Mouse (Mus musculus): ENCODE measurements at regions not wholly inside any gene's neighbourhood (a gene's known extent, or its start where the extent isn't known, plus 50 kb on each side); places are given as distances from the start of the nearest gene placed in this dataset.

DNA sequence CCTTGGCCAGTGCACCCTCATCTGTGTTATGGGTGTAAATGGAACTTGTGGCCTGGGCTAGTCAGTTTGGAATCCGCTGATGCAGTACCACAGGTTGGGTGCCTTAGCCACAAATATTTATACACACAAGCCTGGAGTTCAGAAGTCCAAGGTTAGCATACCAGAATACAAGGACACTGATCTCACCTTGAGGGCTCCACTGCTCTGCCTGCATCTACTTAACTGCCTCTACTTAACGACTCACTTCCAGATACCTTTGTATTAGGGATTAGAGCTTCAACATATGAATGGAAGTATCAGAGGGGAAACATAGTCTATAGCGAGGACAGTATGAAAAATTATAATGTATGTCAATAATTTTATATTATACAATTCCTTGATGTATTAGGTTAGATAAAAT lies 57.5 kb downstream of the Tmem174 start:
- no peak overlapping the region for H3K9ac ChIP-seq
- no peaks in the 10 kb centered on the region for H3K36me3 ChIP-seq
- no peak overlapping the region for H3K27ac ChIP-seq
- H3K9me3 ChIP-seq: no peaks in the 10 kb centered on the region
- no peak for ATAC-seq (ENCODE audit: borderline replicate concordance, extremely low read depth, low FRiP score, low TSS enrichment)
- H3K4me1 ChIP-seq: peaks cover 6% of the 10 kb centered on the region
- H3K27me3 ChIP-seq: peaks cover 12% of the 10 kb centered on the region; the same call in 1 of the 2 replicates
- WGBS: 82% methylated on average over 3 of the region's 3 CpGs
- H3K4me2 ChIP-seq: no peak overlapping the region
- no peak overlapping the region for H3K4me3 ChIP-seq

DNA sequence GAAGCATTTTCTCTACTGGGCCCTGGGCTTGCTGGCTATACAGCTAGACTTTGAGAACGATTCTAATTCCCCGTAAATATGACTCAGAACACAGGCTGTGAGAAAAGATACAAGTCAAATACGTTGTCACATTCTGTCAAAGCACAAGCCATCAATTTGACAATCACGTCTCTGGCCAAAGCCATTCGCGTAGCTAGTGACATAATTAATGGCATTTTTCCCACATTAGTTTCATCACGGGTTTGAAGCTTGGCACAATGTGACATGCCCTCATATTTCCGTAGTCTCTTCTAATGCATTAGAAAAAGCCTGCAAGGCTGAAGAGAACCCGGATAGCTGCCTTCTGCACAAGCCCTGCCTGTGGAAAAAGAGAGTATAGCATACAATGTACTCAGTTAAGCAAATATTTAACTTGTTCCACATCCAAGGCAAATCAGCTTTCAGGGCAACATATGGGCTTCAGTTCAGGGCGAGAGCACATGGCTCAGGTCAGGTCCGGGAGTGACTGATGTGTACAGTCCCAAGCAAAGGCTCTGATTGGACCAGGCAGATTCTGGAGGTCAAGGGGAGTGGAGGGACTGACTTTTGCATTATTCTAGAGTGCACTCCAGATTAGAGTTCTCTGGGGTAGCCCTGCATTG lies 58.7 kb downstream of the Tmem174 start:
- H3K4me3 ChIP-seq: no peak overlapping the region
- peaks cover 6% of the 10 kb centered on the region for H3K4me1 ChIP-seq
- peak; percentile 65; the same call in 1 of the 2 replicates for ATAC-seq (ENCODE audit: borderline replicate concordance, extremely low read depth, low FRiP score, low TSS enrichment)
- no peaks in the 10 kb centered on the region for H3K36me3 ChIP-seq
- 24% methylated on average over 11 of the region's 11 CpGs for WGBS
- no peak overlapping the region for H3K9ac ChIP-seq
- 0 out of 2 replicates have a peak overlapping the region, but pooled peaks have one; percentile 11 for H3K27ac ChIP-seq
- H3K27me3 ChIP-seq: peaks cover 17% of the 10 kb centered on the region
- H3K9me3 ChIP-seq: no peaks in the 10 kb centered on the region
- no peak overlapping the region for H3K4me2 ChIP-seq

DNA sequence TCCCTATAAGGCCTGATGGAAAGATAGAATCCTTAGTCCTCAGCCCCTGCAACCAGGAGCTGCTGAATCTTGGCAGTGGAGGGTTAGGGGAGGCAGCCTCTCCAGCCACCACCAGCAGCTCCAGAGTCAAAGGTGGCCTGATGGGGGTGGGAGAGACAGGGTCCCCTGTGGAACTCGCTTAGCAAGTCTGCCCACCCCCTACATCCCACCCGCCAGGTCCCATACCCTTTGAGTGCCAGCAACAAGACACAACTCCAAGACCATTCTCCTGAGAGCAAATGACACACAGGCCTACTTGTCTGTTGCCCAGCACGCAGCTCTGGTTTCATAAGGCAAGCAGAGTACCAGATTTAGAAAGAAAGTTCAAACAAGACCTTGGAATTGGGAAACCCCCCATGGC lies 61.1 kb downstream of the Tmem174 start:
- H3K27ac ChIP-seq: no peak overlapping the region
- H3K4me2 ChIP-seq: no peak overlapping the region
- no peak overlapping the region for H3K9ac ChIP-seq
- H3K36me3 ChIP-seq: no peaks in the 10 kb centered on the region
- H3K9me3 ChIP-seq: no peaks in the 10 kb centered on the region
- no peak overlapping the region for H3K4me3 ChIP-seq
- ATAC-seq (ENCODE audit: borderline replicate concordance, extremely low read depth, low FRiP score, low TSS enrichment): no peak
- peaks cover 36% of the 10 kb centered on the region for H3K27me3 ChIP-seq
- 63% methylated on average over 3 of the region's 3 CpGs for WGBS
- peaks cover 16% of the 10 kb centered on the region for H3K4me1 ChIP-seq

DNA sequence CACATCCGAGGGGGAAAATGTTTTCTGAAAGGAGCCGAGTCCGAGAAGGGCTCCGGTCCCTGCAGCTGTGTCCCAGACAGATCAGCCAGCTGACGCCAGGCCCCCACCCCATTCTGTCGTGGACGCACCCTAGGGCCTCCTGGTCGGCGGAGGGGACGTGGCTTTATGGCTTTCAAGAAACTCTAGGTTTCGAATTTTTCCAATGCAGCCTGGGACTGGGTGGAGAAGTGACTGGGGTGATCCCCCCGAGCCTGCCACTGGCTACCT lies 63.2 kb downstream of the Tmem174 start:
- Histone ChIP-seq H3K36me3 (no peaks in the 10 kb centered on the region), H3K9me3 (no peaks in the 10 kb centered on the region), H3K27me3 (peaks cover 40% of the 10 kb centered on the region), H3K4me2 (no peak overlapping the region), H3K9ac (no peak overlapping the region), H3K4me3 (no peak overlapping the region), H3K4me1 (peaks cover 16% of the 10 kb centered on the region), H3K27ac (no peak overlapping the region)
- no peak for ATAC-seq (ENCODE audit: borderline replicate concordance, extremely low read depth, low FRiP score, low TSS enrichment)
- 60% methylated on average over 12 of the region's 12 CpGs for WGBS

DNA sequence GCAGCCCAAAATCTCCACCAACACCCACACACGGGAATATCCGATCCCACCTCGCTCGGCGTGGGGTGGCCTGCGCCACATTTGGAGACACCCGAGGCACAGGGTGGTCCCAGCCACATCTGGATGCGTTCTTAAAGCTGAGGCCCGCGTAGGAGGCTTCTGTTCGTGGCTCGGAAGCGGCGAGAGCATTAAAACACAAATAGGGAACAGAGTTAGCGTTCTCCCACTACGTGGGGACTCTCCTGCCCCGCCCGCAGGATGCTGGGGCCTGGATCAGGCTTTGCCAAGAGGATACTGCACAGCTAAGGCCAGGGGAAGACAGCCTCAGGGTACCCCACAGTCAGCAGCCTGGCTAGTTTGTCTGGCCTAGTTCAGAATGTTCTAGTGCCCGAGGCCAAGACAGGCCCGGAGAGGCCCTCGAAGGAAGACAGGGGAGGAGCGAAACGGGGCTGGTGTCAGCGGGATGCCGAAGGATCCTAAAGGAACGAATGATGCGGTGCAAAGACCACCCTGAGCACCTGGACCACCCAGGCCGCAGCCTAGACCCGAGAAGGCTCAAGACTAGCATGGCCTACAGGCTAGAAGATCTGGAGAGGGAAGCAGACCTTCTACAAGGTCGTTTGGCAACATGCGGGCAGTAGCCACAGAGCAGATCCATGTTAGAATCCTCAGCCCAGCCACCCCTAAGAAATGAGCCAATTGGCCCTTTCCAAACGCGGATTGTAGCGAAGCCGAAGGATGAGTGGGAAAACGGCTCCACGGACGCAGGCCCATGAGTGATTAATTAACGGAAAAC lies 63.8 kb downstream of the Tmem174 start:
- no peak overlapping the region for H3K27ac ChIP-seq
- peak overlapping the region; percentile 93 for H3K4me2 ChIP-seq
- H3K27me3 ChIP-seq: peaks cover 40% of the 10 kb centered on the region
- no peaks in the 10 kb centered on the region for H3K36me3 ChIP-seq
- peaks cover 15% of the 10 kb centered on the region for H3K4me1 ChIP-seq
- H3K9me3 ChIP-seq: no peaks in the 10 kb centered on the region
- peak overlapping the region; percentile 45 for H3K4me3 ChIP-seq
- H3K9ac ChIP-seq: peak overlapping the region; percentile 37; the same call in 1 of the 2 replicates
- WGBS: 41% methylated on average over 39 of the region's 39 CpGs
- peak; percentile 33 for ATAC-seq (ENCODE audit: borderline replicate concordance, extremely low read depth, low FRiP score, low TSS enrichment)

DNA sequence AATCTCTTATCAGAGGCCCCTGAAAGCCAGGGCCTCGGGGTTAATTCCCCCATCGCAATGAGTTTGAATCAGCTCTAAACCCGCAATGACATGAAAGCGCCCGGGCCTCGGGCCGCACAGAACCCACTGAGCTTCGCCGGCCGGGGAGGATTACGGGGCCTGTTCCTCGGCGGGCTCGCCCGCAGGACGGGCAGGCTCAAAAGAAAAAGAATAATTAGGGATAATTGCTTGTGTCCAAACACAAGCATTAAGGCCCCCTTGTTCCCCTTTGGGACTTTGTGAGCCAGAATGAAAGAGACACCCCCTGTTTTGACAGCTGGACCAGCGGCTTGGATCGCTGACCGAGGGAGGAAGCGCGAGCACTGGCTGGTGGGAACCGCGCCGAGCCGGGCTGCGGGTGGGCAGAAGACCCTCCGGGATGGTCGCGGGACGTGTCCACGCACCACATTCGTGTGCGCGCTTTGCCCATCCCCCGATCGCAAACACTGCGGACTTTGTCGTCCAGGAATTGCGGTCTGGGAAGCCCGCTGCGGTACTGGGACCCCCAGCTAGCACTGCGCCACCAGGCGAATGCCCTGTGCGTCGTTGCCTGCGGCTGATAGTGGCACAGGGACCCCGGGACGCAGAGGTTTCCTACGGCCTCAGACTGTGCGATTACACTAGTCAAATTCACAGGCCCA lies 64.5 kb downstream of the Tmem174 start:
- ATAC-seq (ENCODE audit: borderline replicate concordance, extremely low read depth, low FRiP score, low TSS enrichment): peak; percentile 19; the same call in 1 of the 2 replicates
- Histone ChIP-seq H3K36me3 (no peaks in the 10 kb centered on the region), H3K9me3 (no peaks in the 10 kb centered on the region), H3K9ac (peak overlapping the region; percentile 37), H3K4me1 (peaks cover 11% of the 10 kb centered on the region), H3K27me3 (peaks cover 40% of the 10 kb centered on the region), H3K4me3 (peak overlapping the region; percentile 45), H3K4me2 (peak overlapping the region; percentile 93), H3K27ac (no peak overlapping the region)
- WGBS: 2% methylated on average over 50 of the region's 50 CpGs

DNA sequence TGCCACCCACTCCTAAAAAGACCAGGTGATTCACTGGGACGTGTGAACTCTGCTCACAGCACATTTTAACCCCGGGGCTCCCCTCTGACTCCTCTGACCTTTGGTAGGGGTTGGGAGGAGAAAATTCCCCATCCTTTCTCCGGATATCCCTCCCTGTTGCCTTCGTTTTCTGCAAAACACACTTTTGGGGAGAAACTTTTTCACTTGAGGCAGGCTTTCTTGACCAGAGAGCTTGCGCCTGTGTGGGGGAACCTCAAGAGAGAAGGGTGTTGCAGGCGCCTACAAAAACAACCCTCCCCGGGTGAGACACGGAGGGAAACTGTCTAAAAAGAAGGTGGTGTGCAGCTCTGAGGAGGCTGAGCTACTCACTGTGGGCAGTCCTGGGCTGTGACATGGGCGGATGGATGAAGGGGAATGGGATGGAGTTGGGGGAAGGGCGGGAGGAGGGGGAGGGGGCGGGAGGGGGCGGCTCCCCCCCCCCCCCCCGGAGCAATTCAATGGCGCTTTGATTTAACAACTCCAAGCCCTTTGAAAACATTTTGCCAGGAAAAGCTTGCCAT lies 65.1 kb downstream of the Tmem174 start:
- Histone ChIP-seq H3K9ac (peak overlapping the region; percentile 37), H3K4me1 (peaks cover 11% of the 10 kb centered on the region), H3K4me3 (peak overlapping the region; percentile 45), H3K9me3 (no peaks in the 10 kb centered on the region), H3K27me3 (peaks cover 37% of the 10 kb centered on the region), H3K36me3 (no peaks in the 10 kb centered on the region), H3K4me2 (peak overlapping the region; percentile 93), H3K27ac (no peak overlapping the region)
- no peak for ATAC-seq (ENCODE audit: borderline replicate concordance, extremely low read depth, low FRiP score, low TSS enrichment)
- WGBS: 24% methylated on average over 9 of the region's 14 CpGs

DNA sequence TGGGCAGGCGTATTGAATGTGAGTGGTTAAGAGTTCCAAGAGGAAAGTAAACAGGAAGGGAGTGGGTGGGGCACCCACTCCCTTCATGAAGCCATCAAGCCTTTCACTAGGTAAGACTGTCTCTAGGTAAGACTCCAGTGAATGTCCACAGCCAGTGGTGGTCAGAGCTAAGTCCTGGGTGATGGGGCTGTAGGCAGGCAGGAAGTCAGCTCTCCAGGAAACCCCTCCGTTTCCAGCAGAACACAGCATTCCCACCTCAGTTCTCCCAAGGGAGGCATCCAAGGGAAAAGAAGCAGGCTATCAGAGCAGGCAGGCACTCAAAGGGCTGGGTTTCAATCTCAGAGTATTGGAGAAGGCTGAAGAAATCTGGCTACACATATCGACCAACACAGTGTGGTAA lies 66.2 kb downstream of the Tmem174 start:
- no peak for ATAC-seq (ENCODE audit: borderline replicate concordance, extremely low read depth, low FRiP score, low TSS enrichment)
- H3K4me3 ChIP-seq: no peak overlapping the region
- no peak overlapping the region for H3K27ac ChIP-seq
- no peaks in the 10 kb centered on the region for H3K36me3 ChIP-seq
- peaks cover 11% of the 10 kb centered on the region for H3K4me1 ChIP-seq
- WGBS: 48% methylated on average over 3 of the region's 3 CpGs
- H3K4me2 ChIP-seq: no peak overlapping the region
- H3K9me3 ChIP-seq: no peaks in the 10 kb centered on the region
- peaks cover 37% of the 10 kb centered on the region for H3K27me3 ChIP-seq
- H3K9ac ChIP-seq: no peak overlapping the region

DNA sequence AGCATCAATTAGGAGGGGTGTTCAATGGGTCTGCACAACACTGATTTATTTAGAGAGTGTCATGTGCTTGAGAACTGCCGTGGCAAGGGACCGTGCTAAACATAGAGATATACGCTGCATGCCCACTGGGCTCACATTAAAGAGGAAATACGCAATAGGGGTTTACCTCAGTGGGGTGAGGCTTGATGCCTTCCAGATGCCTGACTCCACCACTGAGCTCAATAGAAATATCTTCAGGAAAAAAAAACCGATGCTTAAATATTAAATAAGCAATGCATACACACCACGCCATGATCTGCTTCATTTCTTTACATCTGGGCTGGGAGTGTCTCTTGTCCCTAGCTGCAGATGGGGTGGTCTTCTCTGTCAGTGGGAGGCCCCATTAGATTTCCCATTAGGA lies 63.9 kb upstream of the Gm10320 start:
- Histone ChIP-seq H3K9ac (no peak overlapping the region), H3K4me2 (no peak overlapping the region), H3K9me3 (no peaks in the 10 kb centered on the region), H3K4me3 (no peak overlapping the region), H3K27me3 (peaks cover 1% of the 10 kb centered on the region; the same call in 1 of the 2 replicates), H3K4me1 (no peaks in the 10 kb centered on the region), H3K27ac (no peak overlapping the region), H3K36me3 (no peaks in the 10 kb centered on the region)
- ATAC-seq (ENCODE audit: borderline replicate concordance, extremely low read depth, low FRiP score, low TSS enrichment): no peak
- WGBS: 44% methylated on average over 6 of the region's 6 CpGs

DNA sequence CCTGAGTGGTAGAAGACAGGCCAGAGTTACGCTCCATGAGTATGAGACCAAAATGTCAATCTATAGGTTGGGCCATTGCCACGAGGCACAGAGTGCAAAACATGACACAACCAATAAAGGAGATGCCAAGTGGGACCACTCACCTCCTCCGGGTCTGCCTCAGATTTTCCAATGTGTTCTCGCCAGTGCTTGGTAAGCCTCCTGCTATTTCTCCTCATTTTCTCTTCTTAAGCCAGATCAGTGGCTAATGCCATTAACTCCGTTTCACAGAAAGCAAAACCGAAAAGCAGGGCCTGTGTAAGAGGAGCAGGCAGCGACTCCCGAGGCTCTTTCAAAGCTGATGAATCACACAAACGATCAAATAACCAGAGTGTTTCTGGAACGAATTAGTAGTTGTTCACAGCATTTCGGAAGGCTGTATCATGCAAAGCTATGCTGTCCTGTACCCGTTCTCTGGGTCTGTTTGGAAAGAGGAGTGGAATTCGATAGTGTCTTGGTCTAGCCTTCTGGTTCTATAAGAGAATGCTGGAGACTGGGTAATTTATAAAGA lies 59.7 kb upstream of the Gm10320 start:
- Histone ChIP-seq H3K4me2 (no peak overlapping the region), H3K27ac (no peak overlapping the region), H3K36me3 (no peaks in the 10 kb centered on the region), H3K4me3 (no peak overlapping the region), H3K4me1 (no peaks in the 10 kb centered on the region), H3K27me3 (no peaks in the 10 kb centered on the region), H3K9me3 (no peaks in the 10 kb centered on the region), H3K9ac (no peak overlapping the region)
- ATAC-seq (ENCODE audit: borderline replicate concordance, extremely low read depth, low FRiP score, low TSS enrichment): no peak
- 82% methylated on average over 13 of the region's 13 CpGs for WGBS

DNA sequence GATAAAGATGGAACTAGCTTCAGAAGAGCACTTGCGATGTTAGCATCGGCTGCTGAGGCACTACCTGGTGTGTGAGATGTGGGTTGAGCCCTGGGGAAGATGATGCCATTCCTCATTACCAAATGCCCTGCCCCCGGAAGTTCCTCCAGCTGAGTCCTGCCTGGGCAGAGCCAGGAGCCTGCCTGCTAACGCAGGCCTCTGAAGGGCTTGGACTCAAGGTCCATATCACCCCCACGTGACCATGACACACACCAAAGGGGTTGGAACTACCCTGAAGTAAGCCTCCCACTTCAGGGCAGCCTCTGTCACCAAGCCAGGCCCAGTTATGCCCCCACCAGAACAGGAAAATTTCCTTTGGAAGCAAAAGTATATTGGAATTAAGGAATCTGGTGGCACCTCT lies 55.4 kb upstream of the Gm10320 start:
- ATAC-seq (ENCODE audit: borderline replicate concordance, extremely low read depth, low FRiP score, low TSS enrichment): no peak
- H3K9ac ChIP-seq: no peak overlapping the region
- H3K4me2 ChIP-seq: no peak overlapping the region
- H3K4me1 ChIP-seq: no peaks in the 10 kb centered on the region
- 72% methylated on average over 5 of the region's 5 CpGs for WGBS
- no peaks in the 10 kb centered on the region for H3K36me3 ChIP-seq
- H3K4me3 ChIP-seq: no peak overlapping the region
- no peaks in the 10 kb centered on the region for H3K27me3 ChIP-seq
- H3K9me3 ChIP-seq: no peaks in the 10 kb centered on the region
- no peak overlapping the region for H3K27ac ChIP-seq

DNA sequence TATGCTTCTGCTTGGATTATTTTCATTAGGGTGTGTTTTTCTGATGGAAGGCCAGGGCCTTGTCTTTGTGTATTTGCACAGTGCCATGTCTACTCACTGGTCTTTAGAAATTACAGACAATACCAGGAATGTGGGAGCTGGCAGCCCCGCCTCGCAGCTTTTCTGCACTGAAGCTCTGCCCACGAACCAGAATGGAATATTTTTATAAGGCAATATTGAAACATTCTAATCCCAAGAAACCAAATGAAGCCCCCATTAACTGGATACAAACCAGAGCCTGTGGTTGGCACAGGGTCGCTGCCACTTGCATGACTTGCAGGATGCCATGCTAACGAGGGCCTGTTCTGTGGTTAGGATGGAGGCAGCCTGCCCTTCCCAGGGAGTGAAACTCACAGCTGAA lies 54.3 kb upstream of the Gm10320 start:
- H3K27me3 ChIP-seq: no peaks in the 10 kb centered on the region
- WGBS: 57% methylated on average over 5 of the region's 5 CpGs
- H3K9me3 ChIP-seq: no peaks in the 10 kb centered on the region
- no peaks in the 10 kb centered on the region for H3K4me1 ChIP-seq
- ATAC-seq (ENCODE audit: borderline replicate concordance, extremely low read depth, low FRiP score, low TSS enrichment): no peak
- no peak overlapping the region for H3K4me2 ChIP-seq
- no peak overlapping the region for H3K27ac ChIP-seq
- H3K36me3 ChIP-seq: no peaks in the 10 kb centered on the region
- no peak overlapping the region for H3K9ac ChIP-seq
- H3K4me3 ChIP-seq: no peak overlapping the region
